Mouse (Mus musculus) ES-E14 (cell line): Measurements from ENCODE around the gene Usp37. TPM values are rescaled to one million over a fixed set of nuclear protein-coding genes. Genes with fewer than 3 reads are reported as not detected.
"Not testable (repeated sequence)": the region's sequence is repeated elsewhere in the genome, so short reads cannot be mapped to it uniquely, and the experiment has no call there.

Experiments
- DNase-seq: peaks from one replicate; pipeline ENCODE4 v3.0.0-alpha.2; 2013; ENCODE audit warnings: low read depth, low spot score
- H3K27ac ChIP-seq: 2 replicates; pipeline ENCODE4 v1.5.1; 2012; ENCODE audit warnings: low read depth, mild to moderate bottlenecking, low read length, moderate library complexity, mixed read lengths; ENCODE audit not compliant: poor library complexity, insufficient read depth, severe bottlenecking
- H3K36me3 ChIP-seq: 2 replicates; pipeline ENCODE4 v1.6.1; 2012; ENCODE audit warnings: mild to moderate bottlenecking, low read length, moderate library complexity, mixed read lengths; ENCODE audit not compliant: control insufficient read depth, poor library complexity, insufficient read depth, severe bottlenecking
- H3K4me1 ChIP-seq, 2 experiments: fragments of 150-350 bp in 1 of 2; sonication (generic) in 1 of 2; 2 replicates each; pipeline ENCODE4 v1.6.1; 2012; ENCODE audit warnings: low read length in 2 of 2, mild to moderate bottlenecking in 1 of 2, mixed read lengths in 1 of 2; ENCODE audit not compliant: control insufficient read depth in 2 of 2, insufficient read depth in 2 of 2, poor library complexity in 1 of 2
- H3K4me3 ChIP-seq, 2 experiments: fragments of 150-350 bp in 1 of 2; sonication (generic) in 1 of 2; 2 replicates each; pipeline ENCODE4 v1.5.1; 2012; ENCODE audit warnings: low read length in 2 of 2, low read depth in 1 of 2, mild to moderate bottlenecking in 1 of 2, mixed read lengths in 1 of 2; ENCODE audit not compliant: insufficient read depth in 1 of 2, poor library complexity in 1 of 2, severe bottlenecking in 1 of 2
- H3K9ac ChIP-seq: 2 replicates; pipeline ENCODE4 v1.6.1; 2012; ENCODE audit warnings: low read depth, mild to moderate bottlenecking, low read length, mixed read lengths; ENCODE audit not compliant: poor library complexity, insufficient read depth, severe bottlenecking
- H3K9me3 ChIP-seq: fragments of 150-350 bp; sonication (generic); 2 replicates; pipeline ENCODE4 v1.6.1; 2012; ENCODE audit warnings: low read depth, mild to moderate bottlenecking, low read length; ENCODE audit not compliant: control insufficient read depth, insufficient read depth
- CHD2 ChIP-seq: IDR thresholded peaks from 2 replicates; pipeline ENCODE4 v1.6.1; 2014; ENCODE audit warnings: mild to moderate bottlenecking, low read depth, low read length, inconsistent platforms
- HCFC1 ChIP-seq: IDR thresholded peaks from 2 replicates; pipeline ENCODE4 v1.6.1; 2012; ENCODE audit warnings: low read length, inconsistent platforms, borderline replicate concordance; ENCODE audit not compliant: insufficient read depth
- MAFK ChIP-seq: IDR thresholded peaks from 2 replicates; pipeline ENCODE4 v1.6.1; 2014; ENCODE audit warnings: mild to moderate bottlenecking, low read depth, low read length, inconsistent platforms; ENCODE audit not compliant: insufficient read depth
- ZC3H11A ChIP-seq: IDR thresholded peaks from 2 replicates; pipeline ENCODE4 v1.6.1; 2012; ENCODE audit warnings: low read depth, mild to moderate bottlenecking, inconsistent platforms, low read length, borderline replicate concordance
- ZNF384 ChIP-seq: IDR thresholded peaks from 2 replicates; pipeline ENCODE4 v1.6.1; 2012; ENCODE audit warnings: low read depth, low read length, inconsistent platforms
- in situ Hi-C, 2 experiments: fragments of 600-800 bp; cut with MboI; formaldehyde crosslinking; loops; one replicate each; pipeline ENCODE4 v1.15.1; 2025; ENCODE audit warnings: low sequenced_read_pairs in 2 of 2, inconsistent platforms in 1 of 2; ENCODE audit not compliant: unreplicated experiment in 2 of 2
- total RNA-seq: library from RNA; depleted of rRNA; stranded (reverse); fragments of 300-350 nt; gene quantifications from 2 replicates; pipeline ENCODE4 v1.2.3, GENCODE M21; 2012

Usp37 gene
- total RNA-seq, 1 experiment: 44.8 TPM

- H3K36me3 ChIP-seq: no peaks in the 10 kb centered on the region
- H3K4me3 ChIP-seq: no peak within 1 kb of the TSS
- DNase-seq: no peak
- H3K9ac ChIP-seq: no peak within 1 kb of the TSS
- no peaks in the 10 kb centered on the region for H3K9me3 ChIP-seq
- peaks cover 0 to 4% of the 10 kb centered on the region in 2 experiments; a peak in 1 of 4 replicates for H3K4me1 ChIP-seq
- H3K27ac ChIP-seq: no peak within 1 kb of the TSS
- in situ Hi-C loops: no loop called here
- TF ChIP-seq MAFK (no peak), CHD2 (no peak), HCFC1 (no peak), ZC3H11A (no peak), ZNF384 (no peak)
These were observed 1.6 kb downstream of the Usp37 start, which contains the start of gene Plcd4 for GRCm38 (mm10) chr1:74542451-74542961. Gene Plcd4 (plus strand): TSS chr1:74542888.

DNA sequence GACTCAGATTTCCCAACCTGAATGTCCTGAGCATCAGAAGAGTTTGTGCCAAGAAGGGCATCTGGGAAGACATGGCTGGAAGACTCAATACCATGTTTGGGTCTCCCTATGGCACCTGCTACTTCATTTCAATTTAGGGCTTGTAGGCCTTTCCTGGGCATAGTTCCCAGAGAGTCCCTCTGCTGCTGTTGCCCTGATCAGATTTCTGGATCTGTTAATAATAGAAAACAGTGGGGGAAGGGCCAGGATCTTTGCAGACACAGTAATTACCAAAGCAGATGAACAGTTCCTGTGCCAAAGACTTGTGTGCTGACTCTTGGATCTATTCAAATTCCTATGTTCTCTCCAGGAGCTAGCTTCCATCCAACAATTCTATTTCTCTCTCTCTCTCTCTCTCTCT is 5.4 kb downstream of the Usp37 start:
- no peaks in the 10 kb centered on the region for H3K36me3 ChIP-seq
- H3K9me3 ChIP-seq: no peaks in the 10 kb centered on the region
- H3K4me3 ChIP-seq: no peak overlapping the region
- no peak for TF ChIP-seq MAFK
- TF ChIP-seq CHD2: no peak
- no peak for TF ChIP-seq ZC3H11A
- no peak for TF ChIP-seq HCFC1
- TF ChIP-seq ZNF384: no peak
- DNase-seq: no peak
- H3K27ac ChIP-seq: no peak overlapping the region
- H3K9ac ChIP-seq: no peak overlapping the region
- in situ Hi-C loops: no loop called here
- peaks cover 0 to 4% of the 10 kb centered on the region in 2 experiments; a peak in 1 of 4 replicates for H3K4me1 ChIP-seq

DNA sequence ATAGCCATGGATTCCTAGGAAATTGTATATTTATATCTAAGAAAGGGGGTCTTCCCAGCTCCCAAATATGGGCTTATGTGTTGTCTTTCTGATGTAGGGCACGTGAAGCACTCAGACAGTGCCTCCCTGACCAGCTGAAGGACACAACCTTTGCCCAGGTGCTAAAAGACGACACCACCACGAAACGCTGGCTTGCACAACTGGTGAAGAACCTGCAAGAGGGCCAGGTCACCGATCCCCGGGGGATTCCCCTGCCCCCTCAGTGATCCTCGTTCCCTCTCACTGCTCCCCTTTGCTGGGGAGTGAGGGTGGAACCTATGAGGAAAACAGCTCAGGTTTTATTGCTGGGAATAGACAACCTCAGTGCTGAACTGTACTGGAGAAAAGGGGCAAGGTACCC is 15.5 kb downstream of the Usp37 start:
- Histone ChIP-seq H3K36me3 (peaks cover 32% of the 10 kb centered on the region), H3K27ac (no peak overlapping the region), H3K4me3 (no peak overlapping the region), H3K9me3 (no peaks in the 10 kb centered on the region), H3K9ac (no peak overlapping the region), H3K4me1 (no peaks in the 10 kb centered on the region)
- in situ Hi-C loops: no loop called here
- no peak for DNase-seq
- TF ChIP-seq MAFK (no peak), ZC3H11A (no peak)

GRCm38 (mm10) chr1:74524746-74525145 is 19.3 kb downstream of the Usp37 start:
- H3K36me3 ChIP-seq: peaks cover 23% of the 10 kb centered on the region
- TF ChIP-seq ZNF384 (no peak), HCFC1 (no peak), CHD2 (no peak)
- H3K4me1 ChIP-seq: no peaks in the 10 kb centered on the region
- H3K9ac ChIP-seq: no peak overlapping the region
- no peaks in the 10 kb centered on the region for H3K9me3 ChIP-seq
- no peak for DNase-seq
- no peak overlapping the region for H3K27ac ChIP-seq
- no peak overlapping the region for H3K4me3 ChIP-seq
- in situ Hi-C loops: no loop called here

DNA sequence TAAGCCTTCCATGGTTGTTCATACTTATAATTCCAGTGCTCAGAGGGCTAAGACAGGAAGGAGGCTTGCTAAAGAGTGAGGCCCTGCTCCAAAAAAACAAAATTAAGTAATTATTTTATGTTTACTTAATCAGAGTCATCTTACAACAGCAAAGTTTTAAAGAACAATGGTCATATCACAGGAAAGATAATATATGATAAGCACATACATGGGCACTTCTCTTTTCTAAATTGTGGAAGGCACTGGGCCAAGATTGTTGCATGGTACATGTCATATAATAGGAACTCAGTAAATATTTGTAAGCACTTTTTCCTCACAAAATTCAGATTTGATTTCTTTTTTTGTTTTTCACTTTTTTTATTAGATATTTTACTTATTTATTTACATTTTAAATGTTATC is 24.2 kb downstream of the Usp37 start:
- Histone ChIP-seq H3K36me3 (peaks cover 12% of the 10 kb centered on the region), H3K4me3 (no peak overlapping the region), H3K27ac (no peak overlapping the region), H3K9me3 (no peaks in the 10 kb centered on the region), H3K4me1 (no peaks in the 10 kb centered on the region), H3K9ac (no peak overlapping the region)
- TF ChIP-seq HCFC1 (no peak), MAFK (no peak), ZC3H11A (no peak), ZNF384 (no peak)
- no peak for DNase-seq
- in situ Hi-C loops: no loop called here

GRCm38 (mm10) chr1:74512999-74513398 is 31.1 kb downstream of the Usp37 start:
- H3K36me3 ChIP-seq, H3K4me3 ChIP-seq, H3K9ac ChIP-seq, DNase-seq, in situ Hi-C loops, H3K9me3 ChIP-seq, H3K27ac ChIP-seq, H3K4me1 ChIP-seq: not testable (repeated sequence)
